Mouse (Mus musculus) kidney, embryonic 14.5 days (tissue): ENCODE measurements at regions not wholly inside any gene's neighbourhood (a gene's known extent, or its start where the extent isn't known, plus 50 kb on each side); places are given as distances from the start of the nearest gene placed in this dataset.

ENCODE experiments used
- ATAC-seq: fragments of 200-750 bp; cut with Nextera tagmentation; 2 replicates; pipeline ENCODE4 v1.8.0; 2017; ENCODE audit warnings: moderate number of reproducible peaks, mild to moderate bottlenecking, moderate TSS enrichment, moderate library complexity; ENCODE audit not compliant: low FRiP score, low TSS enrichment
- H3K27ac ChIP-seq: fragments of 300-500 bp; sonication (generic); 2 replicates; pipeline ENCODE4 v1.5.1; 2014; ENCODE audit warnings: low read depth, mild to moderate bottlenecking, low read length, moderate library complexity, mixed read lengths
- H3K27me3 ChIP-seq: fragments of 300-500 bp; sonication (generic); 2 replicates; pipeline ENCODE4 v1.6.1; 2014; ENCODE audit warnings: mild to moderate bottlenecking, low read length; ENCODE audit not compliant: control insufficient read depth, insufficient read depth
- H3K36me3 ChIP-seq: fragments of 300-500 bp; sonication (generic); 2 replicates; pipeline ENCODE4 v1.6.1; 2014; ENCODE audit warnings: low read length, mixed read lengths; ENCODE audit not compliant: control insufficient read depth, insufficient read depth
- H3K4me1 ChIP-seq: fragments of 300-500 bp; sonication (generic); 2 replicates; pipeline ENCODE4 v1.6.1; 2014; ENCODE audit warnings: low read length, mixed read lengths; ENCODE audit not compliant: control insufficient read depth, insufficient read depth
- H3K4me2 ChIP-seq: fragments of 300-500 bp; sonication (generic); replicated peaks from 2 replicates; pipeline ENCODE4 v1.6.1; 2014; ENCODE audit warnings: low read depth, mild to moderate bottlenecking, low read length
- H3K4me3 ChIP-seq: fragments of 300-500 bp; sonication (generic); 2 replicates; pipeline ENCODE4 v1.5.1; 2014; ENCODE audit warnings: mild to moderate bottlenecking, low read length
- H3K9ac ChIP-seq: fragments of 300-500 bp; sonication (generic); 2 replicates; pipeline ENCODE4 v1.6.1; 2014; ENCODE audit warnings: low read depth, mild to moderate bottlenecking, low read length, moderate library complexity
- H3K9me3 ChIP-seq: fragments of 300-500 bp; sonication (generic); 2 replicates; pipeline ENCODE4 v1.6.1; 2016; ENCODE audit warnings: low read length; ENCODE audit not compliant: control insufficient read depth
- WGBS: fragments of 180-500 bp; shearing (Covaris S2); extraction: QIAGEN DNeasy Blood & Tissue Kit; methylation state at CpG from one replicate; pipeline ENCODE4 v1.1.7; 2014; 5-methylcytosine and 5-hydroxymethylcytosine counted together

DNA sequence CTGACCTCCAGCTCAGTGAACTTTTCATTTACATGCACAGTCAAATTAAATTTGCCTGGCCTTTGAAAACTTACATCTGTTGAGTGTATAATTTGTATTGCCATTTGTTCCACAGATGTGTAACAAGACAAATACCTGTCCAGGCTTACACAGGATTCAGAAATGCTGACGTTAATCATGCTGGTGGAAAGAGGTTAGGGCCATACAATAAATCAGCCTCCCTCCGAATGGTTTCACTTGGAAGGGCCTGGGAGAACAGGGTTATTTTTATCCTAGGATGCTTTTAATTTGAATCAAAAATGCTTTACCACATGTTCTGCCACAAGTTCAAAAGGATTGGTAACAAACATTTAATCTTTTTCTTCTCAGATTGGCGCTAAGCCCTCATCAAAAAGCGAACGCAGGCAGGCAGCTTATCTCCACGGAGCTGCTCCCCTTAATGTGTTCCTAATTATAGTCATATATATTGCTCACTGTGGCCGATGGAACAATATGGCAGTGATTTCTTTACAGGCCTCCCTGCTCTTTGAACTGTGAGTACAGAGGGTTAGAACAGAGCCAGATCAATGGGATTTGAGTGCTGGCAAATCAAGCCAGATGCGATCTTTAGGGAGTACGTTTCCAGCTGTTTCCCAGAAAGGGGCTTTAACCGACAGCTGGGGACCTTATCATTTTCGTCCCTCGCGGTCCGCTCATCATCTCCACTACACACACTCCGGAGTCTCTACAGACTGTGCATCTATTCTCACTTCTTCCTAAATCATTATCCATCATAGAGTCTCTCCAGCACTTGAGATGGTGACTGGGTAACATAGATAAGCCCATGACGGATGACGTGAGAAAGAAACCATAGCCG lies 313.9 kb downstream of the Ndfip2 start:
- no peak overlapping the region for H3K27ac ChIP-seq
- H3K4me2 ChIP-seq, result no peak overlapping the region; the same call in 1 of the 2 replicates
- H3K4me3 ChIP-seq, result no peak overlapping the region
- H3K4me1 ChIP-seq, result no peaks in the 10 kb centered on the region; the same call in 1 of the 2 replicates
- H3K36me3 ChIP-seq, result no peaks in the 10 kb centered on the region
- 44% methylated on average over 18 of the region's 18 CpGs for WGBS
- peak; percentile 60; the same call in 1 of the 2 replicates for ATAC-seq
- H3K9me3 ChIP-seq, result no peaks in the 10 kb centered on the region
- H3K9ac ChIP-seq, result no peak overlapping the region
- no peaks in the 10 kb centered on the region for H3K27me3 ChIP-seq

DNA sequence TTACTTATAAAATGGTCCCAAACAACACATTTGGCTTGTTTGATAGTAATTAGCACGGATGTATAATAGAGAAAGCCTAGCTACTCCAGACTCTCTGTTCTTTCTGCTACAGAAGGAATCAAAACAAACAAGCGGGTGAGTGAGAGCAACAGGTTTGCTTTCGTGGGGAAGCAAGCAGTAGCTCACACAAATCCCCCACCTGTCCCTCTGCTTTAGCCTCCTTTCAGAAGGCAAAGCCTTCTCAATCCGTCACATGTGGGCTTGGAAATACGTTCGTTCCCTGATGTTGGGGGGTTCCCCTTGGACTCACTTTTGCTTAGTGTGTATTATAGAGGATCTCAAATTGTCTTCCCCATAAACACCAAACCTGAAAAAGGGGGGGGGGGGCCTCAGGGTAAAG lies 311.8 kb downstream of the Ndfip2 start:
- Histone ChIP-seq H3K4me3 (no peak overlapping the region), H3K9ac (no peak overlapping the region), H3K9me3 (no peaks in the 10 kb centered on the region), H3K36me3 (no peaks in the 10 kb centered on the region), H3K4me1 (no peaks in the 10 kb centered on the region; the same call in 1 of the 2 replicates), H3K4me2 (no peak overlapping the region), H3K27ac (no peak overlapping the region), H3K27me3 (no peaks in the 10 kb centered on the region)
- no peak for ATAC-seq
- 79% methylated on average over 6 of the region's 6 CpGs for WGBS

DNA sequence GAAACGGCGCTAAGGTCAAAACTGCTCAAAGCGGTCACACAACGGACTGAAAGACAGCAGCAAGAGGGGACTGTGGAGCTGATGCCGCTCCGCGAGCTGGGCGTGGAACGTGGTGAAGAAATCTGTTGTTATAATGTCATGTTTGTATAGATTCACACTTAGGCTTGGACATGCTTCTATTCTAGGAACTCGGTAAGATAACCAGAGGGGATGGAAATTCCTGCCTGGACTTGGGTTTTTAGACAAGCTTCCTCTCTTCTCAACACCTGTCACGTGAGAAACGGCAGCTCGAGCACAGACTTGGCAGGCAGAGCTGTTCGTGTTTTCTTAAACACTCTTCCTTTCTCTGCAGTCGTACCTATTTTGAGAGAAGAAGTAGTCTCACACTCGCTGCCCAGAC lies 307.5 kb downstream of the Ndfip2 start:
- no peaks in the 10 kb centered on the region for H3K9me3 ChIP-seq
- H3K4me3 ChIP-seq, result no peak overlapping the region
- no peaks in the 10 kb centered on the region for H3K4me1 ChIP-seq
- no peaks in the 10 kb centered on the region for H3K27me3 ChIP-seq
- no peak overlapping the region for H3K9ac ChIP-seq
- no peak for ATAC-seq
- H3K4me2 ChIP-seq, result no peak overlapping the region
- WGBS, result 79% methylated on average over 16 of the region's 16 CpGs
- no peaks in the 10 kb centered on the region for H3K36me3 ChIP-seq
- H3K27ac ChIP-seq, result no peak overlapping the region

DNA sequence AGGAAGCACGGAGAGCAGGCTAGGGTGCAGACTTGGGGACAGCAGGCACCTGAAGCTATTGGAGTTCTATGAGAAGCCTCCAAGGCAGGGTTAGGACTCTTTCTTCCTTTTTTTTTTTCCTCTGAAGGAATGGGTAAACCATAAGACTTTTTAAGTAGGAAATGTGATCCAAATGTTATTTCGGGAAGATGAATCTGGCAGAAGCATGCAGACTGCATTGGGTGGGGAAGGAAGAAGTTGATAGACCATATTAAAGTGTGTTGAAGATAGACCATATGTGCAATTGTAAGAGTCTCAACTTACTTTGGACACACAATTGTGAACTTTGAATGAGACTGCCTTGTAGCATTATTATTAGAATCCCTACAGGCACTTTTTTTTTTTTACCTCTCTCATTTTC lies 304.5 kb downstream of the Ndfip2 start:
- Histone ChIP-seq H3K4me3 (no peak overlapping the region), H3K9ac (no peak overlapping the region), H3K36me3 (no peaks in the 10 kb centered on the region), H3K27ac (no peak overlapping the region), H3K4me2 (no peak overlapping the region), H3K9me3 (no peaks in the 10 kb centered on the region), H3K4me1 (no peaks in the 10 kb centered on the region), H3K27me3 (no peaks in the 10 kb centered on the region)
- WGBS, result 93% methylated on average over 2 of the region's 2 CpGs
- ATAC-seq, result no peak

DNA sequence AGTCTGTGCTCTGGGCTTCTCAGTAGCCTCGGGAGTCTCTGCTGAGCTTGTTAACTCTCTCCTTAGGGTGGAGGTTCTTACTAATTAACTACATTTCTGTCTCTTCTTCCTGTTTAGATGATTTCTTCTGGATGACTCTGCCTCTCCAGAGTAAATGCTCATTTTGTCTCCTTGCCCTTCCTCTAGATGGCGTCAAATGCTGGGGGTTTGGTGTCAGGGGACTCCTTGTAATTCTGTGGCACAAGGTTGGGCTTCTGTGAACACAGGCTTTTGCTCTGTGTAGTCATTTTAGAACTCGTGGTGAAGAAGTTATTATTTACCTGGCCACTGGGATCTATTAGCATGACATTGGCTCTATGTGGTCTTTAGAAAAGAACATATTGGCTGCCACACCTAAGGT lies 298.4 kb downstream of the Ndfip2 start:
- Histone ChIP-seq H3K4me2 (no peak overlapping the region), H3K9ac (no peak overlapping the region), H3K36me3 (no peaks in the 10 kb centered on the region), H3K27ac (no peak overlapping the region), H3K27me3 (no peaks in the 10 kb centered on the region), H3K4me1 (no peaks in the 10 kb centered on the region), H3K9me3 (no peaks in the 10 kb centered on the region), H3K4me3 (no peak overlapping the region)
- 72% methylated on average over 3 of the region's 3 CpGs for WGBS
- no peak for ATAC-seq

DNA sequence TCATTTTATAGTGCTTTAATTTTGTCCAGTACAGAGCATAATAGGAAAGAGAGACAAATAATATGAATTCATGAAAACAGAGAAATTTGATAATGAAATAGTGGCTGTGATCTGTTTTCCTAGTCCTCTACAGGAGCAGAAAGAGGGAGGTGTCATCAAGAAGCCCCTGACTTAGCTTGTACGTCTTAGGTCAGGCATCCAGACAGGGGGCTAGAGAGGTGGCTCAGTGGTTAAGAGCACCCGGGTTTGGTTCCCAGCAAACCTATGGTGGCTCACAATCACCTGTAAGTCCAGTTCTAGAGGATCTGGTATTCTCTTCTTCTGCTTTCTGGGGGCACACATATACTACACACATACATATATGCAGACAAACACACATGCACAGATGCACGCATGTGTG lies 285.7 kb downstream of the Ndfip2 start:
- ATAC-seq, result no peak

DNA sequence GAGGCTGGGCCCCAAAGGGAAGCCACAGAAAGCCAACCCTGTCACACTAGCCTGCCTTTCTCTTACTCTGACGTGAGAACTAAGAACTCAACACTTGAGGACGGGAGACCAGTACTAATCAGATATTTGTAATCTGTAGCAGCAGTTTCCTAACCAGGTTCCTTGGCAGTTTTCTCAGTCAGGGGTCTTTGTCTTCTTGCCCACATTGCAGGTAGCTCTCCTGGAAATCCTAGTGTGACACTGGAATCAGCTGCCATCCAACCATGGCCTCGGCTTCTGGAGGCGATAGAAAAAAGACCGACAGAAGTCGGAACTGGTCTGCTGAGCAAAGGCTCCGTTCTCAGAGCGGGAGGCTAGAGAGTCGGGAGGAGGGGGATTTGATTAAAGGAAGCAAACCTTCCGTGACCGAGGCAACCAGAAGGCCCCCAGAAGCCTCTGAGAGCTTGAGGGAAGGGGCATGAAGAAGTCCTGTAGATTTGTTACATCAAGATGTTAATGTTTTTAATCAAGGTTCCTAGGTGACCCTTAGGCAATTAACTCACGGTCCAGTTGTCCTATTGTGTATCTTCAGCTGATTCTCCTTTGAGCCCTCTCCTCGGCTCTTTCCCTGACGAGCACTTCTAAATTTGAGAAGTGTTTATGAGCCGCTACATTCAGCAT lies 284.2 kb downstream of the Ndfip2 start:
- Histone ChIP-seq H3K4me1 (no peaks in the 10 kb centered on the region; the same call in 1 of the 2 replicates), H3K9ac (no peak overlapping the region), H3K27me3 (no peaks in the 10 kb centered on the region), H3K4me2 (peak overlapping the region; percentile 31; the same call in 1 of the 2 replicates), H3K9me3 (no peaks in the 10 kb centered on the region), H3K27ac (no peak overlapping the region), H3K4me3 (no peak overlapping the region), H3K36me3 (no peaks in the 10 kb centered on the region)
- WGBS, result 19% methylated on average over 15 of the region's 15 CpGs
- ATAC-seq, result peak; percentile 89

More for the DNA sequence above, 285.7 kb downstream of the Ndfip2 start:
- Histone ChIP-seq H3K4me1 (no peaks in the 10 kb centered on the region; the same call in 1 of the 2 replicates), H3K36me3 (no peaks in the 10 kb centered on the region), H3K9me3 (no peaks in the 10 kb centered on the region), H3K27me3 (no peaks in the 10 kb centered on the region), H3K9ac (no peak overlapping the region), H3K4me3 (no peak overlapping the region), H3K4me2 (no peak overlapping the region), H3K27ac (no peak overlapping the region)
- 81% methylated on average over 3 of the region's 3 CpGs for whole genome bisulfite sequencing

DNA sequence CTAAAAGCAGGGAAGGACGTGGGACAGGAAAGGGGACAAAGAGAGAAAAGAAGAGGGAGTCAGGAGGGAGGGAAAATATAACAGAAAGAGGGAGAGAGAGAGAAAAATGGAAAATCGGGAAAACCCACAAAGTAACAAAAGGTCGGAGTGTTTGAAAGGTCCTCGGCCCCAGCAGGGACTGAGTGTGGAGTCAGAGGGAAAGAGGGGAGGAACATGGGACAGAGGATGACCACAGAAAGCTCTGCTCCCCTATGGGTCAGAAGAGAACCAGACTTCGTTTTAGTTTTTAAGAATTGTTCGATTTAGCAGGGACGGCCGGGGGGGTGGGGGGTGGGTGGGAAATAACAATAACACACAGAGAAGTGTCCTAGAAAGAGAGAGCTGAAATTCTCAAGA lies 283.7 kb downstream of the Ndfip2 start:
- ATAC-seq, result peak; percentile 38; the same call in 1 of the 2 replicates

DNA sequence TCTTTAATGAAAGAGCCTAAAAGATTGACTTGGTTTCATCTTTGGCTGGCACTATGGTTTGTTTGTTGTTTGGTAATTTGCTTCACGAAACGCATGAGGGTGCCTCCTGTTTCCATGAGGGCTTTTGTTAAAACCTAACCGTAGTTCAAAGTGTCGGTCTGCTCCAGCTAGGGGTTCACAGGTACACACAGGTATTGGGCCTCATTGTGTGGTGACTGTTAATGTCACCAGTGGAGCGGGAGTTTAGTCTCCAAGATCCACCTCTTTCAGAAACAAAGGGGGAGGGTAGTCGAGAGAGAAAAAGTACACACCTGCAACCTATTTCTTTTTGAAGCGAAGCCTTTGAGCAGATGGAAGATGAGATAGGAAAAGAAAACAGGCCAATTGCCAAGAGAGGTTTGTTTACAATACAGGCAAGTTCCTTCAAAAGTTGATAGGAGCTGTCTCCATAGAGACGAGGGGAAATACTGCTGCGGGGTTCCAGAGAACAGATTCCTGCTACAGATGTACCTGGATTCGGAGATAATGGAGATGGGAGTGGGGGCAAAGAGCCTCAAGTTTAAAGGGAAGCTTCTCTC lies 273.9 kb downstream of the Ndfip2 start:
- no peaks in the 10 kb centered on the region for H3K27me3 ChIP-seq
- H3K4me3 ChIP-seq, result no peak overlapping the region
- H3K9me3 ChIP-seq, result peaks cover 7% of the 10 kb centered on the region
- whole genome bisulfite sequencing, result 61% methylated on average over 10 of the region's 10 CpGs
- no peak overlapping the region for H3K4me2 ChIP-seq
- H3K36me3 ChIP-seq, result no peaks in the 10 kb centered on the region
- no peaks in the 10 kb centered on the region for H3K4me1 ChIP-seq
- no peak overlapping the region for H3K9ac ChIP-seq
- H3K27ac ChIP-seq, result no peak overlapping the region
- no peak for ATAC-seq

More for the DNA sequence above, 283.7 kb downstream of the Ndfip2 start:
- WGBS, result 64% methylated on average over 8 of the region's 8 CpGs
- H3K4me3 ChIP-seq, result no peak overlapping the region
- H3K4me1 ChIP-seq, result no peaks in the 10 kb centered on the region; the same call in 1 of the 2 replicates
- H3K9ac ChIP-seq, result no peak overlapping the region
- H3K36me3 ChIP-seq, result no peaks in the 10 kb centered on the region
- no peaks in the 10 kb centered on the region for H3K27me3 ChIP-seq
- H3K27ac ChIP-seq, result no peak overlapping the region
- H3K9me3 ChIP-seq, result no peaks in the 10 kb centered on the region
- peak overlapping the region; percentile 31; the same call in 1 of the 2 replicates for H3K4me2 ChIP-seq
